Mouse (Mus musculus) embryonic facial prominence, embryonic 11.5 days (tissue): ENCODE results near the gene Lgals12. TPM values are rescaled to one million over a fixed set of nuclear protein-coding genes. Genes with fewer than 3 reads are reported as not detected.

ENCODE experiments used
- ATAC-seq: fragments of 200-750 bp; cut with Nextera tagmentation; replicated peaks from 2 replicates; pipeline ENCODE4 v1.8.0; 2017; ENCODE audit warnings: low read depth; ENCODE audit not compliant: insufficient number of reproducible peaks, low FRiP score, low TSS enrichment
- DNase-seq: peaks from one replicate; pipeline ENCODE4 v3.0.0-alpha.2; 2015; ENCODE audit warnings: low spot score
- H3K27ac ChIP-seq: fragments of 300-500 bp; sonication (generic); replicated peaks from 2 replicates; pipeline ENCODE4 v1.5.1; 2014; ENCODE audit warnings: mild to moderate bottlenecking, low read depth, low read length, control low read depth
- H3K27me3 ChIP-seq: fragments of 300-500 bp; sonication (generic); 2 replicates; pipeline ENCODE4 v1.6.1; 2014; ENCODE audit warnings: mild to moderate bottlenecking, low read length, moderate library complexity, mixed read lengths; ENCODE audit not compliant: control insufficient read depth, insufficient read depth
- H3K36me3 ChIP-seq: fragments of 300-500 bp; sonication (generic); replicated peaks from 2 replicates; pipeline ENCODE4 v1.6.1; 2014; ENCODE audit warnings: low read depth, mild to moderate bottlenecking, low read length, moderate library complexity, mixed read lengths; ENCODE audit not compliant: control insufficient read depth, insufficient read depth
- H3K4me1 ChIP-seq: fragments of 300-500 bp; sonication (generic); 2 replicates; pipeline ENCODE4 v1.6.1; 2014; ENCODE audit warnings: low read length, mixed read lengths; ENCODE audit not compliant: control insufficient read depth, insufficient read depth
- H3K4me2 ChIP-seq: fragments of 300-500 bp; sonication (generic); 2 replicates; pipeline ENCODE4 v1.6.1; 2014; ENCODE audit warnings: low read depth, mild to moderate bottlenecking, control low read depth, low read length, moderate library complexity
- H3K4me3 ChIP-seq: fragments of 300-500 bp; sonication (generic); 2 replicates; pipeline ENCODE4 v1.5.1; 2014; ENCODE audit warnings: low read depth, low read length, control low read depth
- H3K9ac ChIP-seq: fragments of 300-500 bp; sonication (generic); replicated peaks from 2 replicates; pipeline ENCODE4 v1.6.1; 2014; ENCODE audit warnings: mild to moderate bottlenecking, control low read depth, low read length
- H3K9me3 ChIP-seq: fragments of 300-500 bp; sonication (generic); replicated peaks from 2 replicates; pipeline ENCODE4 v1.6.1; 2016; ENCODE audit warnings: mild to moderate bottlenecking, low read length, inconsistent platforms, mixed read lengths; ENCODE audit not compliant: control insufficient read depth
- WGBS: fragments of 180-500 bp; shearing (Covaris S2); extraction: QIAGEN DNeasy Blood & Tissue Kit; methylation state at CpG from one replicate; pipeline ENCODE4 v1.1.7; 2014; 5-methylcytosine and 5-hydroxymethylcytosine counted together
- polyA plus RNA-seq: library from polyadenylated mRNA; unstranded; fragments of >200 nt; fragmentation: Nextera tagmentation; extraction: Ambion mirVana; gene quantifications from 2 replicates; pipeline ENCODE4 v1.2.1, GENCODE M21; 2014

Lgals12 gene
- polyA plus RNA-seq, 1 experiment from 2014 or later: 0.18 TPM

- no peak overlapping the region for H3K4me2 ChIP-seq
- no peak overlapping the region for H3K9ac ChIP-seq
- peaks cover 7% of the 10 kb centered on the region for H3K27me3 ChIP-seq
- no peaks in the 10 kb centered on the region for H3K9me3 ChIP-seq
- no peak for DNase-seq
- no peak overlapping the region for H3K4me3 ChIP-seq
- H3K4me1 ChIP-seq: no peaks in the 10 kb centered on the region
- ATAC-seq: no peak
- no peak overlapping the region for H3K27ac ChIP-seq
- WGBS: 86% methylated on average over 7 of the region's 7 CpGs
- H3K36me3 ChIP-seq: no peaks in the 10 kb centered on the region
Observed at GRCm38 (mm10) chr19:7613151-7613550, 6.2 kb upstream of the Lgals12 start.

DNA sequence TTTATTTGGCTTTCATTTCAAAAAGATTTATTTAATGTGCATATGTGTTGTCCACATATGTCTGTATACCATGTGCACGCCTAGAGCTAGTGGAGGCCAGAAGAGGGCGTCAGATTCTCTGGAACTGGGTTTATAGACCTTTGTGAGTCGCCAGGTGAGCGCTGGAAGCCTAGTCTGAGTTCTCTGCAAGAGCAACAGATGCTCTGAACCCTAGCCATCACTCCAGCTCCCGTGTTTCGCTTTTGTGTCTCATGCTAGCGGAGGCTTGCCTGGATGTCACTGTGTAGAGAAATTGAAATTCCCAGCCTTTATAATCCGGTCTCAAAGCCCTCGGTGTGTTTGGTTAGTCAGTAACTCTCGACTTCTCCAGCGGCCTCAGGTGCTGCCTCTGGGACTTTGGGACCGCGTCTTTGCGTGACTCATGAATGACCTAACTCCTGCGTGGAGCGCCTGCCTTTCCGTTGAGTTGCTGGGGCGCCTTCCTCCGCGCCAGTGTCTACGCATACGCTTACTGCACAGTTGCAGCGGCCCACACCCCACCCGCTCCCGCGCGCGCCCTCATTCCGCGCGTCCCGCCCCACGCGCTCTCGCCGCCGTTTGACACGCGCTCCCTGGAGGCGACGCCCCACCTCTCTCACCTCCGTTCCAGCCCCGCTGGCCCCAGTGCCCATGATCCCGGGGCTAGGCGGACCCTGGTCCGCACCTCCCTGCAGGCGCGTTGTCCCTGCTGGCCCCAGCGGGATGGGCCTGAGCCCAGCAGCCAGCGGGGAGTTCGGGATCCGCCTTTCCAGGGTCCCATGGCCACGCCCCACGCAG is 5.2 kb upstream of the Lgals12 start, which contains the start of gene Hrasls5:
Gene Hrasls5 (plus strand): TSS at position 600 of the 816 bp plus-strand sequence.
- Histone ChIP-seq H3K4me3 (peak within 1 kb of the TSS; percentile 43), H3K9ac (peak within 1 kb of the TSS; percentile 54), H3K27me3 (peaks cover 7% of the 10 kb centered on the region), H3K9me3 (no peaks in the 10 kb centered on the region), H3K4me2 (peak within 1 kb of the TSS; percentile 95), H3K27ac (no peak within 1 kb of the TSS), H3K4me1 (peaks cover under 1% of the 10 kb centered on the region; the same call in 1 of the 2 replicates), H3K36me3 (no peaks in the 10 kb centered on the region)
- DNase-seq (peak; percentile 35), ATAC-seq (0 out of 2 replicates have a peak, but pooled peaks have one; percentile 55)
- WGBS: 3% methylated on average over 54 of the region's 54 CpGs

DNA sequence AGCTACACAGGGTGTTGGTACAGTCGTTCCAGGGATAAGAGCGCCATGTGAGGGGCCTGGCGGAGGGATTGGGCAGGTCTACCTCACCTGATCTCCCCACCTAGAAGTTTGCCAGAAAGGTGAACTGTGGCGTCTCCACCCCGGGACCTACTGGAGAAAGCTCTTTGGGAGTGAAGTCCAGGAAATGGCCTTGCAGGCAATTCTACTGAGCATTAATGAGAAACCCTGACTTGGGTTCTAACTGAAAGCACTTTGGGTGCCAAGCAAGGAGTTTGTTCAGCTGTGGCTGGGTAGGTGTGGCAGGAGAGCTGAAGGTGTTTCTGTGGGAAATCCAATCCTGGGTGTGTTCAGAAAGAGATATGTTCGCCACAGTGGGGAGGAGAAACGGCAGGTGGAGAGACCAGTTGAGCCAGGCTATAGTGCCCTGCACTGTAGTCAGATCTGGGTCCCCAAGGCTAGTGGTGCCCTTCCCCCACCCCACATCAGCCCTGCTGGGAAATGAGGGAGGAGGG is 753 bp upstream of the Lgals12 start:
- Histone ChIP-seq H3K4me1 (peaks cover 10% of the 10 kb centered on the region; the same call in 1 of the 2 replicates), H3K9ac (no peak overlapping the region), H3K4me3 (no peak overlapping the region), H3K9me3 (no peaks in the 10 kb centered on the region), H3K27ac (no peak overlapping the region), H3K27me3 (peaks cover 7% of the 10 kb centered on the region), H3K4me2 (no peak overlapping the region), H3K36me3 (no peaks in the 10 kb centered on the region)
- no peak for ATAC-seq
- no peak for DNase-seq
- 79% methylated on average over 7 of the region's 7 CpGs for WGBS

DNA sequence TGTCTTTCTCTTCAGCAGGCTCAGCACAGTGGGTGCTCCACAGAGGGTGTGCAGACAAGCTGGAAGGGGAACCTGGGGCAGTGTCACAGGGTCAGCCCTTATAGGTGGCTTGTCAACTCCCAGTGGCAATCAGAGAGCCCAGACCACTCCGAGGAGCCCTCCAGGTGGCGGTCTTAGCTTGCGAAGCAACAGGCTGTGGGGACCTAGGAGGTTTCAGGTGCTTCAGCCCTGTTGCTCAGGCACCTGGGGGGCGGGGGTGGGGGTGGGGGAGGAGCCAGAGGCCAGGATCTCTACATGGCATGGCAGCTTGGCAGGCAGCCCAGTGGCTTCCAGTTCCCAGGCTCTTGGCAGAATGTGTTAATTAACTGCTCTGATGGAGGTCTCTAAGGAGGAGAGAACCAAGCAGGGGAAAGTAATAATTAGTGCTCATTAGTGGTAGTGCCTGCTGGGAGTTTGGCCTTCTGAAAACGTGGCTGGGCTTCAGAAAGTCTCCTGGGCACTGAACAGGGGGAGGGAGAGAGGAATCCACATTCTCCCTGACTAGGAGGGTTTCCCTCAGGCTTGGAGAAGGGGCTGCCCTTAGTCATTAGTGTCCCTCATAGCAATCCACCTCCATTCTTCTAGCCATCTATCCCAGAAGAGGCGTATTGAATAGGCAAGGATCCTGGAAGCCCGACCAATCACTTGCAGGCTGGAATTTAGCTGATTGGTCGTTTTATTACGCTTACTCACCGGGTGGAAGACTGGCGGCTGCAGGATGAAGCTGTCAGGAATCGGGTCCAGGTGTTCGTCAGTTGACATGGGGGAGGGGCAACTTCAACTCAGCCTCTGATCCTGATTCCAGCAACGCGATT is 836 bp downstream of the Lgals12 start:
- Histone ChIP-seq H3K4me1 (peaks cover 10% of the 10 kb centered on the region; the same call in 1 of the 2 replicates), H3K9ac (peak overlapping the region; percentile 43; the same call in 1 of the 2 replicates), H3K27ac (no peak overlapping the region), H3K27me3 (no peaks in the 10 kb centered on the region), H3K4me3 (peak overlapping the region; percentile 12), H3K4me2 (peak overlapping the region; percentile 64), H3K36me3 (no peaks in the 10 kb centered on the region), H3K9me3 (no peaks in the 10 kb centered on the region)
- ATAC-seq (peak; percentile 72), DNase-seq (peak; percentile 70)
- 5% methylated on average over 15 of the region's 15 CpGs for WGBS

DNA sequence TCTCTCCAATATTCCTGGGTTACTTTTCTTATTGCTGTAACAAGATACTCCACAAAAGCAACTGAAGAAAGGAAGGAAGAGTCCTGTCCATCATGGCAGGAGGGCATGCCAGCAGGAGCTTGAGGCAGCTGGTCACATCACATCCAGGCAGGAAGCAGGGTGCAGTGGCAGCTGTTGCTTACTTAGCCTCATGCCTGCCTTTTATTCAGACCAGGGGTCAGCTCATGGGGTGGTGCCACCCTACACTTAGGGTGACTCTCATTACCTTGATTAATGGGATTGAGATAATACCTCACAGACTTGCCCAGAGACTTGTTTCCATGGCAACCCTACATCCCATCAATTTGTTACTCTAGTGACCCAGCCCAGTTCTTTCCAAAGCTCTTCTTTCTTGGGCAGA is 2.0 kb downstream of the Lgals12 start:
- Histone ChIP-seq H3K27ac (no peak overlapping the region), H3K4me1 (peaks cover 10% of the 10 kb centered on the region; the same call in 1 of the 2 replicates), H3K9me3 (no peaks in the 10 kb centered on the region), H3K27me3 (no peaks in the 10 kb centered on the region), H3K4me3 (no peak overlapping the region), H3K36me3 (no peaks in the 10 kb centered on the region), H3K4me2 (no peak overlapping the region), H3K9ac (no peak overlapping the region)
- ATAC-seq (no peak), DNase-seq (no peak)

- 90% methylated on average over 10 of the region's 10 CpGs for WGBS
- no peak overlapping the region for H3K4me2 ChIP-seq
Observed at GRCm38 (mm10) chr19:7604107-7604506, 2.9 kb downstream of the Lgals12 start.

DNA sequence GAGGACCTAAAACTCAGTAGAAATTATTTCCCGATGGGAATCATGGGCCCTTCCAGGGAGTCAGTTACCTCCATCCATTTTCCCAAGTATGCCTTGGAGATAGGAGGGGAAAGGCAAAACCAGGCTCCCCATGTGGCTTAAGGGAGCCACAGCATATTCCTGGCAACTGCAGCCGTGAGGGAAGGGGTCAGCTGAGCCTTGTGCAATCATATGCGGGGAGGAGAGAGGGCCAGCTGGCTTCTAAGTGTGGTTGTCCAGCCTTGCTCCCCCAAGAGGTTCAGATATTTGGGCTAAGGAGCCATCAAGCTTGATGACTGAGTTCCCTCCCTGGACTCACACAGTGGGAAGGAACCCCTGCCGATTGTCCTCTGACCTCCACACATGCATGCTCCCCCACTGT is 5.4 kb downstream of the Lgals12 start:
- WGBS: 78% methylated on average over 4 of the region's 4 CpGs
- DNase-seq: no peak

More at GRCm38 (mm10) chr19:7604107-7604506, 2.9 kb downstream of the Lgals12 start:
- Histone ChIP-seq H3K4me3 (no peak overlapping the region), H3K36me3 (no peaks in the 10 kb centered on the region), H3K9ac (no peak overlapping the region), H3K9me3 (no peaks in the 10 kb centered on the region), H3K27ac (no peak overlapping the region), H3K4me1 (peaks cover 10% of the 10 kb centered on the region; the same call in 1 of the 2 replicates), H3K27me3 (no peaks in the 10 kb centered on the region)
- ATAC-seq (no peak), DNase-seq (no peak)

More for the DNA sequence above, 5.4 kb downstream of the Lgals12 start:
- Histone ChIP-seq H3K36me3 (no peaks in the 10 kb centered on the region), H3K27me3 (no peaks in the 10 kb centered on the region), H3K4me3 (no peak overlapping the region), H3K9ac (no peak overlapping the region), H3K4me1 (peaks cover 3% of the 10 kb centered on the region; the same call in 1 of the 2 replicates), H3K4me2 (no peak overlapping the region), H3K27ac (no peak overlapping the region), H3K9me3 (no peaks in the 10 kb centered on the region)
- ATAC-seq: no peak
